Mouse (Mus musculus): ENCODE results near the gene Cyp2c55. TPM values are rescaled to one million over a fixed set of nuclear protein-coding genes. Genes with fewer than 3 reads are reported as not detected.

Gene Cyp2c55
- polyA plus RNA-seq, 1 experiment from 2014 or later = not detected

DNA sequence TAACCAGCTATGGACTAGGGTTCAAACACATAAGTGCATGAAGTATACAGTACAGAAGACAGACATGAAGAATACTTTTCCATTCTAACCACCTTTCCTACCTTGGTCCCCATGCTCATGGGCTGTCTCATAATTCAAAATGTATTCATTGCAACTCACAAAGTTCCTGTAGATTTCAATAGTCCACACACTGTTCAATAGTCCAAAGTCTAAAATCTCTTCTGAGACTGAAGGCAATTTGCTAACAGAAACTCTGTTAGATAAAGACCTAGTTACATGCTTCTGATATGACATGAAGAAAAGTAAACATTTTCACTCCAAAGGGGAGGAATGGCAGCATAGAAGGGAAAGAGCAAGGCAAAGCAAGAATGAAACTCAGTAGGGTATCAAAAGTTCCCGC is 51.1 kb downstream of the Cyp2c55 start:
- DNase-seq (no peak), ATAC-seq (ENCODE audit: low FRiP score, low TSS enrichment) (no peak)
- Histone ChIP-seq H3K9me3 (ENCODE audit: control insufficient read depth, low read length) (no peaks in the 10 kb centered on the region), H3K9ac (replicated peaks; ENCODE audit: low read length) (no peak overlapping the region), H3K4me2 (ENCODE audit: low read length) (no peak overlapping the region), H3K27me3 (ENCODE audit: control insufficient read depth, insufficient read depth, low read length) (no peaks in the 10 kb centered on the region), H3K4me1 (ENCODE audit: control insufficient read depth, insufficient read depth, low read length) (no peaks in the 10 kb centered on the region), H3K4me3 (replicated peaks; ENCODE audit: low read depth, low read length) (no peak overlapping the region), H3K36me3 (ENCODE audit: control insufficient read depth, insufficient read depth, low read length) (no peaks in the 10 kb centered on the region), H3K27ac (replicated peaks; ENCODE audit: low read depth, low read length) (no peak overlapping the region)
- WGBS = 97% methylated on average over 1 of the region's 1 CpGs

DNA sequence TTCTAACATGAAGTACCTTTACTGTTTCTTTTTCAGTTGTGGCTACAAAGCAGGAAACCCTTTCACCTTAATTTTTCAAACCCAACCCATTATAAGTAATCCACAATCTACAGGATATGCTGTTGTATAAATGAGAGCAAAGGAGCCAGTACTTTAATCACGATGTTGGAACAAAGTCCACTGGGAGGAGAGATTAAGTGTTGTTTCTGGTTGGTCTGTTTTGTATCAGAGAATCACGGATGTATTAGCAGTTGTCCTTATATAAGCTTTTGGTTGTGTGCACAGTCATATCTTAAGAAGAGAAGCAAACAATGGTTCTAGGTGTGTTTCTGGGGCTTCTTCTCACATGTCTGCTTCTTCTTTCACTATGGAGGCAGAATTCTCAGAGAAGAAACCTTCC is 53.9 kb downstream of the Cyp2c55 start, which contains the start of gene Cyp2c65:
TSS of gene Cyp2c65 (plus strand) at position 297 of the 400 bp plus-strand sequence.
- no peaks in the 10 kb centered on the region for H3K36me3 ChIP-seq (ENCODE audit: control insufficient read depth, insufficient read depth, low read length)
- H3K4me1 ChIP-seq (ENCODE audit: control insufficient read depth, insufficient read depth, low read length) = no peaks in the 10 kb centered on the region
- no peak within 1 kb of the TSS for H3K4me2 ChIP-seq (ENCODE audit: low read length)
- H3K27me3 ChIP-seq (ENCODE audit: control insufficient read depth, insufficient read depth, low read length) = no peaks in the 10 kb centered on the region
- H3K9me3 ChIP-seq (ENCODE audit: control insufficient read depth, low read length) = no peaks in the 10 kb centered on the region
- no peak within 1 kb of the TSS for H3K9ac ChIP-seq (replicated peaks; ENCODE audit: low read length)
- ATAC-seq (ENCODE audit: low FRiP score, low TSS enrichment) = no peak
- H3K27ac ChIP-seq (replicated peaks; ENCODE audit: low read depth, low read length) = no peak within 1 kb of the TSS
- WGBS = 74% methylated on average over 2 of the region's 2 CpGs
- H3K4me3 ChIP-seq (replicated peaks; ENCODE audit: low read depth, low read length) = no peak within 1 kb of the TSS
- DNase-seq = no peak

Small RNAs within 50 kb of the gene (microRNA-seq; reads per million reads assigned to microRNA genes)
- gene Gm23800 = not detected

Other genes starting within 250 kb of the Cyp2c55 start
- 5.5 and 6.3 TPM in 2 replicates for gene Noc3l, start 187.8 kb upstream of the Cyp2c55 start, polyA plus RNA-seq (2014; fragmentation: Nextera tagmentation; extraction: Ambion mirVana)
- gene Tbc1d12, start 170.4 kb upstream of the Cyp2c55 start, polyA plus RNA-seq (2014; fragmentation: Nextera tagmentation; extraction: Ambion mirVana) = 8.4 and 8.5 TPM in 2 replicates
- 6.2 and 13.8 TPM in 2 replicates for gene Hells, start 76.1 kb upstream of the Cyp2c55 start, polyA plus RNA-seq (2014; fragmentation: Nextera tagmentation; extraction: Ambion mirVana)
- gene Cyp2c65, start 54.0 kb downstream of the Cyp2c55 start, polyA plus RNA-seq (2014; fragmentation: Nextera tagmentation; extraction: Ambion mirVana) = not detected in 2 replicates
- not detected in 2 replicates for gene Cyp2c66, start 106.9 kb downstream of the Cyp2c55 start, polyA plus RNA-seq (2014; fragmentation: Nextera tagmentation; extraction: Ambion mirVana)

All from midbrain, embryonic 14.5 days (tissue).